Mouse (Mus musculus) c-Kit-positive CD71-positive TER-119-positive erythroid progenitor cells, embryonic 14.5 days (primary cell): ENCODE results near the gene Pink1.

ENCODE experiments used
- DNase-seq: peaks from one replicate; pipeline ENCODE4 v3.0.0-alpha.2; 2013; ENCODE audit warnings: low spot score

Pink1 gene

GRCm38 (mm10) chr4:138326077-138326695 is at the start of gene Pink1:
Pink1 (minus strand) TSS chr4:138326307.
- DNase-seq, result peak; percentile 67

- DNase-seq, result no peak
Measured at GRCm38 (mm10) chr4:138375117-138375516, 49.0 kb upstream of the Pink1 start.

GRCm38 (mm10) chr4:138370996-138371516 is 44.9 kb upstream of the Pink1 start:
- DNase-seq, result no peak

GRCm38 (mm10) chr4:138368498-138369260 is 42.6 kb upstream of the Pink1 start:
- DNase-seq, result no peak

GRCm38 (mm10) chr4:138367641-138368497 is 41.8 kb upstream of the Pink1 start, which contains the start of gene Cda:
Cda (minus strand) TSS chr4:138367992.
- DNase-seq, result no peak

- DNase-seq, result no peak
Measured at GRCm38 (mm10) chr4:138366561-138366960, 40.5 kb upstream of the Pink1 start.

- no peak for DNase-seq
Measured at GRCm38 (mm10) chr4:138363511-138363910, 37.4 kb upstream of the Pink1 start.

- no peak for DNase-seq
Measured at GRCm38 (mm10) chr4:138362883-138363282, 36.8 kb upstream of the Pink1 start.

- DNase-seq, result no peak
Measured at GRCm38 (mm10) chr4:138361370-138361821, 35.3 kb upstream of the Pink1 start.

GRCm38 (mm10) chr4:138358176-138358575 is 32.1 kb upstream of the Pink1 start:
- DNase-seq, result no peak

GRCm38 (mm10) chr4:138356551-138356950 is 30.4 kb upstream of the Pink1 start:
- no peak for DNase-seq

GRCm38 (mm10) chr4:138356141-138356540 is 30.0 kb upstream of the Pink1 start:
- DNase-seq, result no peak

GRCm38 (mm10) chr4:138355496-138355895 is 29.4 kb upstream of the Pink1 start:
- DNase-seq, result no peak

- DNase-seq, result no peak
Measured at GRCm38 (mm10) chr4:138353438-138354171, 27.5 kb upstream of the Pink1 start.

- no peak for DNase-seq
Measured at GRCm38 (mm10) chr4:138352692-138353091, 26.6 kb upstream of the Pink1 start.

GRCm38 (mm10) chr4:138351821-138352220 is 25.7 kb upstream of the Pink1 start:
- no peak for DNase-seq

- DNase-seq, result no peak
Measured at GRCm38 (mm10) chr4:138348716-138349115, 22.6 kb upstream of the Pink1 start.

- no peak for DNase-seq
Measured at GRCm38 (mm10) chr4:138347280-138347679, 21.2 kb upstream of the Pink1 start.

GRCm38 (mm10) chr4:138344891-138345545 is 18.9 kb upstream of the Pink1 start:
- DNase-seq, result no peak

GRCm38 (mm10) chr4:138343341-138343837 is 17.3 kb upstream of the Pink1 start:
- no peak for DNase-seq

- DNase-seq, result no peak
Measured at GRCm38 (mm10) chr4:138342778-138343177, 16.7 kb upstream of the Pink1 start.
